Mouse (Mus musculus) heart, postnatal 36 days (tissue): ENCODE data around the gene Btbd35f24. TPM values are rescaled to one million over a fixed set of nuclear protein-coding genes. Genes with fewer than 3 reads are reported as not detected.
"Not testable (repeated sequence)": the region's sequence is repeated elsewhere in the genome, so short reads cannot be mapped to it uniquely, and the experiment has no call there.

ENCODE experiments used
- DNase-seq, 2 experiments: peaks; one replicate each; pipeline ENCODE4 v3.0.0; 2021 to 2022
- intact Hi-C: fragments of 180-260 bp; cut with DNase I; formaldehyde crosslinking; loops from one replicate; pipeline ENCODE4 v1.15.1; 2025
- total RNA-seq, 2 experiments: library from RNA; stranded (reverse); gene quantifications; 2 replicates each; pipeline ENCODE4 v1.2.3; 2021

Btbd35f24 gene
- not detected for total RNA-seq

DNA sequence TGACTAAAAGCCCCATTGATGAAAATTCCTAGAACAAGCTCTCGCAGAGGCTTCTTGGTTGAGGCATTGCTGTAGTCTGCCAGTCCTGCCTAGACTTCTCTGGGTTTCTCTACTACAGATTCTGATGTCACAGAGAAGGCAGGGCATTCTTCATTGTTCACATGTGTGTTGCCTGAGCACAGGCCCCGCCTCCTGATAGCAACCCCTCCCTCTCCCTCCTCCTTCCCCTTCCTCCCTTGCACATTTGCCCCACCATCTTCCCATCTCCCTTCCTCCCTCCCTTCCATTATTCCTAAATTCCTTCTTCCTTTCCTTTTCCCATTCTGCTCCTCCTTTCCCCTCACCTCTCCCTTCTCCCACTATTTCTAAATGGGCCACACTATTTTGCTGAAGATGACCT lies at the start of gene Btbd35f24:
Gene Btbd35f24, minus strand, starts transcription at position 101 of the 400 bp plus-strand sequence.
- intact Hi-C loops, DNase-seq: not testable (repeated sequence)

Other genes with a start within 250 kb of the Btbd35f24 start
- gene Btbd35f23, start 119.0 kb downstream of the Btbd35f24 start, total RNA-seq: not detected
- not detected for gene Btbd35f11, start 247.9 kb upstream of the Btbd35f24 start, total RNA-seq